Mouse (Mus musculus) thymus, adult 2 months (tissue): ENCODE data around the gene Rgl3.

ENCODE experiments used
- CTCF ChIP-seq: fragments of 200-500 bp; IDR thresholded peaks from 2 replicates; pipeline ENCODE4 v1.5.1; 2012; ENCODE audit warnings: mild to moderate bottlenecking, control low read depth, low read length, moderate library complexity, borderline replicate concordance; ENCODE audit not compliant: control insufficient read depth, poor library complexity, insufficient read depth; ENCODE audit errors: extremely low read depth
- POLR2A ChIP-seq: fragments of 200-500 bp; IDR thresholded peaks from 2 replicates; pipeline ENCODE4 v1.6.1; 2012; ENCODE audit warnings: mild to moderate bottlenecking, low read length, control low read depth, moderate library complexity; ENCODE audit not compliant: control insufficient read depth, poor library complexity, insufficient read depth; ENCODE audit errors: extremely low read depth

- TF ChIP-seq CTCF (no peak), POLR2A (no peak)
Observed at GRCm38 (mm10) chr9:21963417-21963816, 25.8 kb downstream of the Rgl3 start, which contains the start of gene Epor.
